In genomic region chr3:52163990-52164389, GRCm38 (mm10) we compare ENCODE assay signal across 18 mouse cellular contexts. TPM values are rescaled to one million over a fixed set of nuclear protein-coding genes. Genes with fewer than 3 reads are reported as not detected.
DNase-seq lines count a peak whose midpoint lies in the region; ATAC-seq and TF ChIP-seq lines count a peak whose summit lies in the region.
"Had no signal": no experiment of that assay in that cellular context is flagged by ENCODE, and none has a peak within 500 bp of the region (broad histone marks: within the 10 kb centered on the region; RNA-seq: fewer than 3 reads in every experiment).

No protein-coding gene starts in this region.

- H3K4me3 ChIP-seq in kidney, postnatal 0 days (replicated peaks; ENCODE audit: low read depth, low read length), result 0 out of 2 replicates have a peak overlapping the region, but pooled peaks have one; percentile 4
- no peak overlapping the region for H3K4me3 ChIP-seq in stomach, embryonic 15.5 days (replicated peaks)
- H3K4me3 ChIP-seq in stomach, postnatal 0 days (ENCODE audit: low read depth, low read length), result no peak overlapping the region
- H3K4me3 ChIP-seq in neural tube, embryonic 15.5 days (replicated peaks), result no peak overlapping the region
- H3K4me3 ChIP-seq: forebrain, embryonic 12.5 days; heart, adult 2 months; limb, embryonic 15.5 days; midbrain, embryonic 15.5 days had no signal

- no peak overlapping the region for H3K9ac ChIP-seq in kidney, postnatal 0 days (ENCODE audit: low read depth, low read length)
- H3K9ac ChIP-seq in stomach, embryonic 15.5 days, result no peak overlapping the region
- no peak overlapping the region for H3K9ac ChIP-seq in stomach, postnatal 0 days (ENCODE audit: low read length)
- no peak overlapping the region for H3K9ac ChIP-seq in neural tube, embryonic 15.5 days (replicated peaks)
- H3K9ac ChIP-seq: forebrain, embryonic 12.5 days; limb, embryonic 15.5 days; midbrain, embryonic 15.5 days had no signal

- H3K9me3 ChIP-seq in kidney, postnatal 0 days (replicated peaks; ENCODE audit: low read length), result no peaks in the 10 kb centered on the region
- no peaks in the 10 kb centered on the region for H3K9me3 ChIP-seq in stomach, embryonic 15.5 days
- no peaks in the 10 kb centered on the region for H3K9me3 ChIP-seq in stomach, postnatal 0 days (ENCODE audit: control insufficient read depth, low read length)
- no peaks in the 10 kb centered on the region for H3K9me3 ChIP-seq in neural tube, embryonic 15.5 days (replicated peaks)
- H3K9me3 ChIP-seq: forebrain, embryonic 12.5 days; limb, embryonic 15.5 days; midbrain, embryonic 15.5 days had no signal

- peak; percentile 44 for DNase-seq in embryo, embryonic 11 days
- DNase-seq in embryo, embryonic 9.5 days (ENCODE audit: extremely low spot score), result no peak
- DNase-seq in kidney, postnatal 0 days (ENCODE audit: low spot score), result peak; percentile 84
- DNase-seq in kidney, postnatal 36 days, result no peak
- no peak for DNase-seq in stomach, postnatal 0 days (ENCODE audit: low spot score)
- no peak for DNase-seq in adrenal gland, postnatal 25 days
- DNase-seq: adrenal gland, adult 2 months; cerebellum, adult 8-10 months; heart, adult 2 months; heart, postnatal 10 days had no signal

- no peaks in the 10 kb centered on the region for H3K4me1 ChIP-seq in kidney, postnatal 0 days (replicated peaks; ENCODE audit: insufficient read depth, low read length)
- no peaks in the 10 kb centered on the region for H3K4me1 ChIP-seq in stomach, embryonic 15.5 days
- H3K4me1 ChIP-seq in stomach, postnatal 0 days (replicated peaks; ENCODE audit: control insufficient read depth, insufficient read depth), result no peaks in the 10 kb centered on the region
- H3K4me1 ChIP-seq in neural tube, embryonic 15.5 days, result peaks cover 6% of the 10 kb centered on the region; the same call in 1 of the 2 replicates
- H3K4me1 ChIP-seq: forebrain, embryonic 12.5 days; midbrain, embryonic 15.5 days had no signal

- H3K27ac ChIP-seq in kidney, postnatal 0 days, result no peak overlapping the region
- H3K27ac ChIP-seq in stomach, embryonic 15.5 days, result no peak overlapping the region
- no peak overlapping the region for H3K27ac ChIP-seq in stomach, postnatal 0 days (replicated peaks)
- H3K27ac ChIP-seq in neural tube, embryonic 15.5 days (replicated peaks), result no peak overlapping the region
- H3K27ac ChIP-seq: forebrain, embryonic 12.5 days; heart, adult 2 months; limb, embryonic 15.5 days; macrophage; midbrain, embryonic 15.5 days had no signal

- no peak for TF ChIP-seq CTCF in kidney, postnatal 0 days (IDR thresholded peaks at IDR 0.05; ENCODE audit: low read depth)
- no peak for TF ChIP-seq CTCF in stomach, postnatal 0 days (IDR thresholded peaks at IDR 0.05; ENCODE audit: low read depth)

- H3K4me2 ChIP-seq in kidney, postnatal 0 days (ENCODE audit: low read length), result peak overlapping the region; percentile 27
- H3K4me2 ChIP-seq in stomach, embryonic 15.5 days, result peak overlapping the region; percentile 17; the same call in 1 of the 2 replicates
- H3K4me2 ChIP-seq in stomach, postnatal 0 days (replicated peaks; ENCODE audit: low read depth), result no peak overlapping the region
- peak overlapping the region; percentile 43 for H3K4me2 ChIP-seq in neural tube, embryonic 15.5 days
- H3K4me2 ChIP-seq: forebrain, embryonic 12.5 days; limb, embryonic 15.5 days; midbrain, embryonic 15.5 days had no signal

- H3K27me3 ChIP-seq in kidney, postnatal 0 days (ENCODE audit: insufficient read depth, low read length), result no peaks in the 10 kb centered on the region
- H3K27me3 ChIP-seq in stomach, embryonic 15.5 days (replicated peaks), result no peaks in the 10 kb centered on the region
- H3K27me3 ChIP-seq in stomach, postnatal 0 days (ENCODE audit: control insufficient read depth, insufficient read depth, low read length), result no peaks in the 10 kb centered on the region
- no peaks in the 10 kb centered on the region for H3K27me3 ChIP-seq in neural tube, embryonic 15.5 days (replicated peaks)
- H3K27me3 ChIP-seq: forebrain, embryonic 12.5 days; midbrain, embryonic 15.5 days; Patski had no signal

- WGBS in kidney, postnatal 0 days, result 36% methylated on average over 16 of the region's 16 CpGs
- WGBS in stomach, embryonic 15.5 days, result 55% methylated on average over 16 of the region's 16 CpGs
- 51% methylated on average over 16 of the region's 16 CpGs for WGBS in stomach, postnatal 0 days
- WGBS in neural tube, embryonic 15.5 days, result 37% methylated on average over 16 of the region's 16 CpGs

- no peak for TF ChIP-seq EP300 in stomach, postnatal 0 days (optimal IDR thresholded peaks at IDR 0.05)

- ATAC-seq in kidney, postnatal 0 days (replicated peaks; ENCODE audit: low FRiP score, low read depth), result no peak
- no peak for ATAC-seq in stomach, embryonic 15.5 days (ENCODE audit: insufficient read depth, low FRiP score, low read depth)
- no peak for ATAC-seq in stomach, postnatal 0 days (ENCODE audit: low FRiP score, low TSS enrichment)
- no peak; the same call in 1 of the 2 replicates for ATAC-seq in neural tube, embryonic 15.5 days (ENCODE audit: low FRiP score)
- ATAC-seq: inflammation-experienced regulatory T-cells, adult 6 months; midbrain, embryonic 15.5 days; Patski had no signal

- no peaks in the 10 kb centered on the region for H3K36me3 ChIP-seq in kidney, postnatal 0 days (ENCODE audit: insufficient read depth, low read length)
- H3K36me3 ChIP-seq in stomach, embryonic 15.5 days, result no peaks in the 10 kb centered on the region
- H3K36me3 ChIP-seq in stomach, postnatal 0 days (ENCODE audit: control insufficient read depth, insufficient read depth, low read length), result no peaks in the 10 kb centered on the region
- H3K36me3 ChIP-seq in neural tube, embryonic 15.5 days, result no peaks in the 10 kb centered on the region
- H3K36me3 ChIP-seq: forebrain, embryonic 12.5 days; limb, embryonic 15.5 days; midbrain, embryonic 15.5 days had no signal

RNA-seq across cellular contexts. Expression of gene Maml3, which starts 59.1 kb away (rescaled TPM):
- 5.4 and 5.7 TPM in 2 replicates for polyA plus RNA-seq in kidney, postnatal 0 days (2015; fragmentation: Nextera tagmentation; extraction: Ambion mirVana)
- polyA plus RNA-seq in stomach, embryonic 15.5 days (2015; fragmentation: Nextera tagmentation; extraction: Ambion mirVana), result 5.2 and 5.5 TPM in 2 replicates
- polyA plus RNA-seq in stomach, postnatal 0 days (2015; fragmentation: Nextera tagmentation; extraction: Ambion mirVana), result 2.8 and 2.9 TPM in 2 replicates
- polyA plus RNA-seq in neural tube, embryonic 15.5 days (2015; fragmentation: Nextera tagmentation; extraction: Ambion mirVana), result 7.6 and 8.3 TPM in 2 replicates
- 8.2 and 11.8 TPM in 2 replicates for total RNA-seq in adrenal gland, postnatal 25 days (2021)

Comparison
In these comparisons a context has a peak if more than half of its experiments do, and no peak if none do; other contexts are left out.
1. DNase-seq: peak in embryo, embryonic 11 days (single experiment) and kidney, postnatal 0 days (single experiment); none in embryo, embryonic 9.5 days (single experiment), kidney, postnatal 36 days (0 of 2), stomach, postnatal 0 days (single experiment) and adrenal gland, postnatal 25 days (single experiment).